Mouse (Mus musculus): Measurements from ENCODE around the gene Nlrc5.

- TF ChIP-seq CTCF (IDR thresholded peaks at IDR 0.05) (no peak), POLR2A (IDR thresholded peaks at IDR 0.05; ENCODE audit: insufficient read depth, low read depth, low read length) (no peak)
These were observed 81.5 kb downstream of the Nlrc5 start for GRCm38 (mm10) chr8:94515430-94516208.

Data from heart, adult 2 months (tissue).